Mouse (Mus musculus): ENCODE data around the gene Zc3h6. TPM values are rescaled to one million over a fixed set of nuclear protein-coding genes. Genes with fewer than 3 reads are reported as not detected.

Gene Zc3h6
- polyA plus RNA-seq, 1 experiment from 2014 or later = 3.5 TPM

DNA sequence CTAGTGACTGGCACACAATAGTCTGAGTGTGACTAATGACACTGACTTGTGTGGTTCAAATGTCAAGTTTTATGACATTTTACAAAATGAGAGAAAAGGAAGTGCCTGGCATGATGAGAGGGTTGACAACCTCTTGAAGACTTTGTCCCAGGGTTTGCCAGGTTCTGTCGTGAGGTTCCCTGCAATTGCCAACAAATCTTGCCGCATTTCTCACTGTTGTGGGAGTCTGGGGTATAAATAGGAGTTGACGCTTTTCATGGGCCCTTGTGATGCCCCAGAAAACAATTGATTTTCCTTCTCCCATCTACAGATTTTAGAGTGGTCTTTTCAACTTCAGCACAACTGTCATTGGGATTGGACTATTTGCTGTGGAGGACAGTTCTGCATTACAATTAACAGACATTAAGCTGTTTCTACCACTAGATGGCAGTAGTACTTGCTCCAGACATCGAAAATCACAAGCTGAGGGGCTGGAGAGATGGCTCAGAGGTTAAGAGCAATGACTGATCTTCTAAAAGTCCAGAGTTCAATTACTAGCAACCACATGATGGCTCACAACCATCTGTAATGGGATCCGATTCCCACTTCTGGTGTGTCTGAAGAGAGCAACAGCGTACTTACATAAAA, 19.1 kb upstream of the Zc3h6 start:
- peak; percentile 88 for DNase-seq (ENCODE audit: low spot score)
- 32% methylated on average over 6 of the region's 6 CpGs for WGBS
- no peaks in the 10 kb centered on the region for H3K36me3 ChIP-seq (ENCODE audit: insufficient read depth, low read length)
- TF ChIP-seq CTCF (IDR thresholded peaks at IDR 0.05) = peak; percentile 91
- TF ChIP-seq EP300 (IDR thresholded peaks at IDR 0.05) = no peak
- no peak overlapping the region for H3K27ac ChIP-seq (ENCODE audit: low read length)
- no peak overlapping the region for H3K9ac ChIP-seq (replicated peaks; ENCODE audit: low read depth)
- no peaks in the 10 kb centered on the region for H3K4me1 ChIP-seq (ENCODE audit: insufficient read depth, low read depth, low read length)
- no peaks in the 10 kb centered on the region for H3K27me3 ChIP-seq (replicated peaks; ENCODE audit: insufficient read depth, low read length)
- ATAC-seq = no peak
- no peak overlapping the region for H3K4me3 ChIP-seq (ENCODE audit: low read depth, low read length)
- H3K4me2 ChIP-seq (replicated peaks; ENCODE audit: low read depth, low read length) = no peak overlapping the region
- no peaks in the 10 kb centered on the region for H3K9me3 ChIP-seq (ENCODE audit: low read length)

DNA sequence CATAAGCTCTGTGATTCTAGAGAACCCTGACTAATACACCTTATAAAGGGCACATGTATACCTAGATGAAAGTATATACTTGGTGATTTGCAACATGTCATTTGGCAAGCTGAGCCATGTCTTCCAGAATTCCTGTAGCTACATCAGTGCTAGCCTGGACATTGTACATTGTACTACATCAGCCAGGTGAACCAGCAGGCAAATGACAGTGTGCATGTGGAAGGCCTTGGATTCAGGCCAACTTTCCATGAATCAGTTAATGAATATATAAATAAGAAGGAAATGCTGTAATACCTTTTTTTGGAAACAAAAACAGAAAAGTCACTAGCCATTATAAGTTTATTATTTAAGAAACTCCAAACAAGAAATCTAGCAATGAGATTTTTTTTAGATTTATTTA, 13.0 kb upstream of the Zc3h6 start:
- no peak overlapping the region for H3K27ac ChIP-seq (ENCODE audit: low read length)
- TF ChIP-seq EP300 (IDR thresholded peaks at IDR 0.05) (no peak), CTCF (IDR thresholded peaks at IDR 0.05) (no peak)
- ATAC-seq = no peak
- no peaks in the 10 kb centered on the region for H3K36me3 ChIP-seq (ENCODE audit: insufficient read depth, low read length)
- H3K4me3 ChIP-seq (ENCODE audit: low read depth, low read length) = no peak overlapping the region
- no peaks in the 10 kb centered on the region for H3K9me3 ChIP-seq (ENCODE audit: low read length)
- H3K4me2 ChIP-seq (replicated peaks; ENCODE audit: low read depth, low read length) = no peak overlapping the region
- H3K9ac ChIP-seq (replicated peaks; ENCODE audit: low read depth) = no peak overlapping the region
- no peak for DNase-seq (ENCODE audit: low spot score)
- H3K27me3 ChIP-seq (replicated peaks; ENCODE audit: insufficient read depth, low read length) = no peaks in the 10 kb centered on the region
- no peaks in the 10 kb centered on the region for H3K4me1 ChIP-seq (ENCODE audit: insufficient read depth, low read depth, low read length)

DNA sequence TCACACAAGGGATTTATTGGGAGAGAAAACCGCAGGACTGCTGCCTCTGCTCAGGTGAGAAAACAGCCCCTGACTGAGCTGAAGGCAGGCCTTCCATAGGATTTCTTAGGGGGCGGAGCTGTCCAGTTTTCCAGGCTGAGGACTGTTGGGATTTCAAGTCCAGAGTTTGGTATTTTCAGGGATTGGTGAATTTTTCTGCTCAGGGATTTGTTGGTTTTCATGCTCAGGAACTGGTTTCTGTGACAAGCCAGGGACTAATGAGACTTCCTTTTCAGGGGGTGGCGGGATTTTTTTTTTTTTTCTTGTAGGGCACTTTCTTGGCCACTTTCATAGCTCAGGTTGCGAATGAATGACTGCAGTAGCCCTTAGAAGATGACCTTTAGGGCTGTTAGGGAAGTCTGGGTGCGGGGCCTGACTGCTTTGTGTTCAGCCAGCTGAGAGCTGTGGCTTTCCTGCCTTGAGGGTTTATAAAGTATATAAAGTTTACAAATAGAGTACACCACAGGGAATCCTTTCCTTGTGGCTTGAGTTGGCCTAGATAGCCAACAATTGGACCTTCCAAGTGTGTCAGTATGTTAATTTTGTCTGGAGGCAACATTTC, 1.6 kb upstream of the Zc3h6 start:
- no peak overlapping the region for H3K4me3 ChIP-seq (ENCODE audit: low read depth, low read length)
- ATAC-seq (no peak), DNase-seq (ENCODE audit: low spot score) (no peak)
- no peaks in the 10 kb centered on the region for H3K4me1 ChIP-seq (ENCODE audit: insufficient read depth, low read depth, low read length)
- H3K9me3 ChIP-seq (ENCODE audit: low read length) = no peaks in the 10 kb centered on the region
- no peak for TF ChIP-seq EP300 (IDR thresholded peaks at IDR 0.05)
- no peak for TF ChIP-seq CTCF (IDR thresholded peaks at IDR 0.05)
- WGBS = 49% methylated on average over 5 of the region's 5 CpGs
- H3K36me3 ChIP-seq (ENCODE audit: insufficient read depth, low read length) = no peaks in the 10 kb centered on the region
- H3K27me3 ChIP-seq (replicated peaks; ENCODE audit: insufficient read depth, low read length) = no peaks in the 10 kb centered on the region
- H3K4me2 ChIP-seq (replicated peaks; ENCODE audit: low read depth, low read length) = no peak overlapping the region; the same call in 1 of the 2 replicates
- no peak overlapping the region for H3K9ac ChIP-seq (replicated peaks; ENCODE audit: low read depth)
- peak overlapping the region; percentile 43 for H3K27ac ChIP-seq (ENCODE audit: low read length)

DNA sequence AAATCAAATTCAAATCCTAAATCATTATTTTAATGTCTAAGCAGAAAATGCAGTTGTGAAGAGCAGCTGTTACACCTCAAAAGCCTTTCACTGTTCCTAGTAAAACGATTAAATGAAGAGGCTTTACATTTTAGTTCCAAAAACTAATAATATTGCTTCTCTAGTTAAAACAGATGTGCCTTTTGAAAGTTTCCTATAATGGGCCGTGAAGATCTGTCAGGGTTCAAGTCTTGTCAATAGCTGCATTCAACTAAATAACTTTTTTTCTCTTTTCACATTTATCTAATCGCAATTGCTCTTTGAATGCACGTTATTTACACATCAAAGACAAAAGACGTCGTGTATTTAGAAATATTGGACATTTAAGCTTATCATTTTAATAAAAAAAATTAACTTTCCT, 966 bp upstream of the Zc3h6 start:
- H3K9ac ChIP-seq (replicated peaks; ENCODE audit: low read depth) = no peak overlapping the region
- H3K9me3 ChIP-seq (ENCODE audit: low read length) = no peaks in the 10 kb centered on the region
- TF ChIP-seq CTCF (IDR thresholded peaks at IDR 0.05) (no peak), EP300 (IDR thresholded peaks at IDR 0.05) (no peak)
- DNase-seq (ENCODE audit: low spot score) (no peak), ATAC-seq (no peak)
- H3K36me3 ChIP-seq (ENCODE audit: insufficient read depth, low read length) = no peaks in the 10 kb centered on the region
- H3K4me2 ChIP-seq (replicated peaks; ENCODE audit: low read depth, low read length) = peak overlapping the region; percentile 75
- no peaks in the 10 kb centered on the region for H3K4me1 ChIP-seq (ENCODE audit: insufficient read depth, low read depth, low read length)
- no peaks in the 10 kb centered on the region for H3K27me3 ChIP-seq (replicated peaks; ENCODE audit: insufficient read depth, low read length)
- H3K27ac ChIP-seq (ENCODE audit: low read length) = peak overlapping the region; percentile 100; the same call in 1 of the 2 replicates
- 11% methylated on average over 6 of the region's 6 CpGs for WGBS
- peak overlapping the region; percentile 80; the same call in 1 of the 2 replicates for H3K4me3 ChIP-seq (ENCODE audit: low read depth, low read length)

DNA sequence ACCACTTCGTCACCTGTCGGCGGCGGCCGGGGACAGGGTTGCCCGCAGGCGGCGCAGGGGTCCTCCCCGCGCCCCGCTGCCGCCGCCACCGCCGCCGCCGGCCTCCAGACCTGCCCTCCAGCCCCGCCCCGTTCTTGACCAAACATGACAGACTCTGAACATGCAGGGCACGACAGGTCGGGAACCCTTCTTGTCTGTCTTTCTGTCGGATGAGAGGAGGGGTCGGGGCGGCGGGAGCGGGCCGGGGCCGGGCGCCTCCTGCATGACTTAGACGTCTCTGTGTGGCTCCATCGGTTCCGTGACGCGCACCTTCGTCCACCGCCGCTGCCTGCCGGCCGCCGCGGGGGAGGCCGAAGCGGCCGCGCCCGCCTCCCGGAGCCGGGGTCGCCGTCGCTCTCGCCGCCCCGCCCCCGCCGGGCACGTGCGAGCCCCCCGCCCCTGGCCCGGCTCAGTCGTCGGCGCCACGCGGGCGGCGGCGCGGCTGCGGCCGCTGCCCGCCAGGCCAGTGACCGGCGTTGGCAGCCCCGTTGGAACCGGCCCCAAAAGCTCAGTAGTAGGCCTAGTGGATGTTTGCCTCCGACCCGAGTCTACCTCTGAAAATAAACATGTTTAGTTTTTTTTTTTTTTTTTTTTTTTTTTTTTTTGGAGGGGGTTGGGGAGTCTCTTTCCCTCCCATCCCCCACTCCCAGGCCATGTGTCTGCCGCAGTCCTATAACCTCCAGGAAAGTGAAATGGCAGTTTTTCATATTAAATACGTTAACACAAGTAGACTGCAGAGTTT, 649 bp downstream of the Zc3h6 start, which contains the start of gene Gm10762:
Gene Gm10762, minus strand, starts transcription at position 65 of the 781 bp plus-strand sequence.
- TF ChIP-seq EP300 (IDR thresholded peaks at IDR 0.05) (no peak), CTCF (IDR thresholded peaks at IDR 0.05) (0 out of 2 replicates have a peak, but pooled peaks have one; percentile 7)
- Histone ChIP-seq H3K27me3 (replicated peaks; ENCODE audit: insufficient read depth, low read length) (no peaks in the 10 kb centered on the region), H3K4me1 (ENCODE audit: insufficient read depth, low read depth, low read length) (no peaks in the 10 kb centered on the region), H3K4me3 (ENCODE audit: low read depth, low read length) (peak within 1 kb of the TSS; percentile 80), H3K9ac (replicated peaks; ENCODE audit: low read depth) (peak within 1 kb of the TSS; percentile 99), H3K4me2 (replicated peaks; ENCODE audit: low read depth, low read length) (peak within 1 kb of the TSS; percentile 75), H3K36me3 (ENCODE audit: insufficient read depth, low read length) (no peaks in the 10 kb centered on the region), H3K9me3 (ENCODE audit: low read length) (no peaks in the 10 kb centered on the region), H3K27ac (ENCODE audit: low read length) (peak within 1 kb of the TSS; percentile 100)
- DNase-seq (ENCODE audit: low spot score) = peak; percentile 92
- WGBS = 5% methylated on average over 46 of the region's 80 CpGs
- peak; percentile 84 for ATAC-seq

DNA sequence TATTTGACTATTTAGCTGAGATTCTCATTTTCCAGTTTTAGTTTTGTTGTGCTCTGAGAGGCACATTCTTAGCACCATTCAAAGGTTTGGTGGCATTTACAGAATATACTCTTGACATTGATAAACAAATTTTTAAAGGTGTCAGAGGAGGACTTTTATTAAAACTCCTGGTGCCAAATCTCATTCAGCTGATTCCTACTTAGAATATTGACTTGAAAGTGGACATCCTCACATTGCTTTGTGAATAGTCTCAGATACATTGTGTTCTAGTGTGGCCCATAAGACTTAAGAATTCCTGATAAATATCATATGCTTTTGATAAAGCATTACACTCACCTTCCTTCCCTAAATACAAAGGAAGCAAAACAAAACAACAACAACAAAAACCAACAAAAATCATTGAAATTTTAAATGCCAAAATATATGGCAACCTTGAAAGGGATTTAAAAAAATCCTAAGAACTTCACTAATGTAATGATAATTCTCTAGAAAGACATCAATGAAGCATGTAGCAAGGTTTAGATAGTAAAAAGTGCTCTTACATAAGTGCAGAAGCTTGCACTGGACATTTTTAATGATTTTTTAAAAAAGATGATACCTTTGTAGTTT, 1.4 kb downstream of the Zc3h6 start:
- Histone ChIP-seq H3K27me3 (replicated peaks; ENCODE audit: insufficient read depth, low read length) (no peaks in the 10 kb centered on the region), H3K9me3 (ENCODE audit: low read length) (no peaks in the 10 kb centered on the region), H3K4me3 (ENCODE audit: low read depth, low read length) (peak overlapping the region; percentile 80), H3K27ac (ENCODE audit: low read length) (peak overlapping the region; percentile 100; the same call in 1 of the 2 replicates), H3K9ac (replicated peaks; ENCODE audit: low read depth) (no peak overlapping the region), H3K36me3 (ENCODE audit: insufficient read depth, low read length) (no peaks in the 10 kb centered on the region), H3K4me1 (ENCODE audit: insufficient read depth, low read depth, low read length) (no peaks in the 10 kb centered on the region), H3K4me2 (replicated peaks; ENCODE audit: low read depth, low read length) (peak overlapping the region; percentile 75)
- ATAC-seq (no peak), DNase-seq (ENCODE audit: low spot score) (peak; percentile 6)
- TF ChIP-seq CTCF (IDR thresholded peaks at IDR 0.05) (no peak), EP300 (IDR thresholded peaks at IDR 0.05) (no peak)
